Mouse (Mus musculus): ENCODE measurements at regions not wholly inside any gene's neighbourhood (a gene's known extent, or its start where the extent isn't known, plus 50 kb on each side); places are given as distances from the start of the nearest gene placed in this dataset.

GRCm38 (mm10) chr4:45688233-45688632, 110.6 kb upstream of the Aldh1b1 start:
- TF ChIP-seq CHD2 (IDR thresholded peaks at IDR 0.05; ENCODE audit: low read length): no peak
- TF ChIP-seq POLR2A (IDR thresholded peaks at IDR 0.05; ENCODE audit: control insufficient read depth in 1 of 2, insufficient read depth in 1 of 2, low read depth in 1 of 2, low read length in 2 of 2, poor library complexity in 1 of 2): no peak
- TF ChIP-seq USF2 (IDR thresholded peaks at IDR 0.05; ENCODE audit: borderline replicate concordance in 1 of 2, insufficient read depth in 1 of 2, low read depth in 1 of 2, low read length in 2 of 2): no peak
